Mouse (Mus musculus) CH12F3 (cell line): ENCODE data around the gene Gm20937.
"Not testable (repeated sequence)": the region's sequence is repeated elsewhere in the genome, so short reads cannot be mapped to it uniquely, and the experiment has no call there.

Experiments
- in situ Hi-C: fragments of 300-500 bp; cut with MboI; formaldehyde crosslinking; loops from 2 replicates; pipeline ENCODE4 v1.14.3; 2020; ENCODE audit warnings: low sequenced_read_pairs

Gene Gm20937

GRCm38 (mm10) chrY:68294798-68295197, at the start of gene Gm20937:
TSS of gene Gm20937 (minus strand) at chrY:68294898.
- in situ Hi-C loops = not testable (repeated sequence)
